Mouse (Mus musculus) heart, postnatal 0 days (tissue): ENCODE measurements at regions not wholly inside any gene's neighbourhood (a gene's known extent, or its start where the extent isn't known, plus 50 kb on each side); places are given as distances from the start of the nearest gene placed in this dataset.

Source experiments
- CTCF ChIP-seq: IDR thresholded peaks from 2 replicates; pipeline ENCODE4 v1.5.1; 2016; ENCODE audit warnings: antibody characterized with exemption, control low read depth, low read depth
- EP300 ChIP-seq: IDR thresholded peaks from 2 replicates; pipeline ENCODE4 v1.6.1; 2016; ENCODE audit warnings: antibody characterized with exemption, low read depth

DNA sequence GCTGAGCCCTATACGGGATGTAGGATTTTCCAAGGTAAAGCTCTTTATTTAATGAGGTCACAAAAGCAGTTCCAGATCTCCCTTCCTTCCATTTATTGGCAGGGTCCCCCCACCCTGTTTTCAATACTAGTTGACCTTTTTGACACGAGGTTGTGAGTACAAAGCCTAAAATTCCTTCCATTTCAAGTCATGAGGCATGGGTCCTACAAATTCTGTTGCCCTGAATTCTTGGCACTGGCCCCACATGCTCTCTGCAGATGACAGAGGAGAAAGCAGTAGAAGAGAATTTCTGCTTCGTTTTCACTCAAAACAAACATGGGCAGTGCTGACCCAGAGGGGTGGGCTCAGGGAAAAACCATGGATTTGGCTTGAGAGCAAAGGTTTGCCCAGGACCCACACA lies 170.4 kb downstream of the Ktn1 start:
- TF ChIP-seq CTCF = no peak
- TF ChIP-seq EP300 = no peak
